Mouse (Mus musculus) small intestine, adult 2 months (tissue): ENCODE results near the gene Smyd4. TPM values are rescaled to one million over a fixed set of nuclear protein-coding genes. Genes with fewer than 3 reads are reported as not detected.

Experiments used
- H3K27ac ChIP-seq: fragments of 200-500 bp; 2 replicates; pipeline ENCODE4 v1.5.1; 2012; ENCODE audit warnings: low read depth, low read length, control low read depth, inconsistent platforms; ENCODE audit not compliant: insufficient read depth
- H3K27me3 ChIP-seq: fragments of 200-500 bp; 2 replicates; pipeline ENCODE4 v1.6.1; 2012; ENCODE audit warnings: mild to moderate bottlenecking, moderate library complexity, low read length, inconsistent platforms; ENCODE audit not compliant: control insufficient read depth, insufficient read depth
- H3K36me3 ChIP-seq: fragments of 200-500 bp; 2 replicates; pipeline ENCODE4 v1.6.1; 2012; ENCODE audit warnings: mild to moderate bottlenecking, low read length, control low read depth, inconsistent platforms; ENCODE audit not compliant: control insufficient read depth, insufficient read depth
- H3K4me1 ChIP-seq: fragments of 200-500 bp; 2 replicates; pipeline ENCODE4 v1.6.1; 2012; ENCODE audit warnings: low read length, inconsistent platforms, mixed read lengths; ENCODE audit not compliant: control insufficient read depth, insufficient read depth, insufficient read length
- H3K4me3 ChIP-seq: fragments of 200-500 bp; 2 replicates; pipeline ENCODE4 v1.5.1; 2012; ENCODE audit warnings: low read depth, mild to moderate bottlenecking, control low read depth, inconsistent platforms, low read length, moderate library complexity
- CTCF ChIP-seq: fragments of 200-500 bp; IDR thresholded peaks from 2 replicates; pipeline ENCODE4 v1.5.1; 2012; ENCODE audit warnings: low read depth, mild to moderate bottlenecking, control low read depth, inconsistent platforms, low read length, moderate library complexity, mixed read lengths; ENCODE audit not compliant: insufficient replicate concordance, insufficient read length; ENCODE audit errors: extremely low read depth
- POLR2A ChIP-seq: fragments of 200-500 bp; IDR thresholded peaks from 2 replicates; pipeline ENCODE4 v1.6.1; 2012; ENCODE audit warnings: low read depth, mild to moderate bottlenecking, control low read depth, inconsistent platforms, low read length, moderate library complexity
- WGBS: fragments of 180-500 bp; shearing (Covaris S2); methylation state at CpG from one replicate; pipeline ENCODE4 v1.1.7; 2018; 5-methylcytosine and 5-hydroxymethylcytosine counted together
- polyA plus RNA-seq: library from polyadenylated mRNA; depleted of rRNA; stranded (reverse); fragments of >200 nt; gene quantifications from 2 replicates; pipeline ENCODE4 v1.2.3, GENCODE M21; 2012

The Smyd4 gene
- polyA plus RNA-seq, 1 experiment: 1.4 TPM

GRCm38 (mm10) chr11:75443711-75444110 is 95.5 kb downstream of the Smyd4 start:
- H3K36me3 ChIP-seq: peaks cover 50% of the 10 kb centered on the region
- no peak overlapping the region for H3K4me3 ChIP-seq
- H3K4me1 ChIP-seq: 0 out of 2 replicates have a peak, but pooled peaks cover 2% of the 10 kb centered on the region
- H3K27ac ChIP-seq: no peak overlapping the region
- TF ChIP-seq CTCF: no peak
- no peak for TF ChIP-seq POLR2A
- no peaks in the 10 kb centered on the region for H3K27me3 ChIP-seq
- WGBS: 87% methylated on average over 8 of the region's 8 CpGs

GRCm38 (mm10) chr11:75448575-75448974 is 100.3 kb downstream of the Smyd4 start:
- H3K27me3 ChIP-seq: no peaks in the 10 kb centered on the region
- H3K4me3 ChIP-seq: no peak overlapping the region
- peaks cover 53% of the 10 kb centered on the region for H3K36me3 ChIP-seq
- WGBS: 81% methylated on average over 3 of the region's 3 CpGs
- H3K27ac ChIP-seq: no peak overlapping the region
- H3K4me1 ChIP-seq: peaks cover 5% of the 10 kb centered on the region; the same call in 1 of the 2 replicates
- TF ChIP-seq POLR2A (no peak), CTCF (no peak)

- TF ChIP-seq CTCF: no peak
- TF ChIP-seq POLR2A: no peak
These were observed 101.5 kb downstream of the Smyd4 start for GRCm38 (mm10) chr11:75449695-75450094.

DNA sequence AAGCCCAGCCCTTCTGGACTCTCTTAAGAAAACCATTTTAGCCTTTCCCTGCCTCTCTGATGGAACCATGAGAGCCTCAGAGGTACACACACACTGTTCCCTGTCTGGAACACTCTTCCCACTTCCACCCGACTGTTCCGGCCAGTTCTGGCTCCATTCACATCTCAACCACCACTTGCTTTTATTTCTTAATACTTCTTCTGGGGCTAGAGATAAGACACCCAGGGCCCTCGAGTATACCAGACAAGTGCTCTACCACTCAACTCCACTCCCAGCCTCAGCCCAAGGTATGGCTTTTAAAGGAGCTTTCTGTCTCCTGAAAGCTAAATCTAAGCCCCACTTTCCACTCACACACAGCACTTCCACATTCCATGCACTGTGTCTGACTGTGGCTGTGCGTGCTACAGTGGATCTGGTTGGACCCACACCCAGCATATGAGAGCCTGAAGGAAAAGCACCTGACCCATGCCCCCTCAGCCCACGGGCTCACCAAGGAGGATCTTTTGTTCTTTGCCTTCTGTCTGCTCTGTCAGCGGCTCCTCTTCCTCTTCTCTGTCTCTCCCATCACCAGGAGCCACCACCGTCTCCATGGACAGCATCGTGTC is 102.2 kb downstream of the Smyd4 start:
- Histone ChIP-seq H3K27ac (no peak overlapping the region), H3K4me1 (peaks cover 18% of the 10 kb centered on the region; the same call in 1 of the 2 replicates), H3K4me3 (no peak overlapping the region), H3K36me3 (peaks cover 45% of the 10 kb centered on the region), H3K27me3 (no peaks in the 10 kb centered on the region)
- WGBS: 84% methylated on average over 8 of the region's 8 CpGs
- TF ChIP-seq POLR2A: no peak
- no peak for TF ChIP-seq CTCF

More at GRCm38 (mm10) chr11:75449695-75450094, 101.5 kb downstream of the Smyd4 start:
- Histone ChIP-seq H3K4me3 (no peak overlapping the region), H3K4me1 (peaks cover 11% of the 10 kb centered on the region; the same call in 1 of the 2 replicates), H3K36me3 (peaks cover 49% of the 10 kb centered on the region), H3K27me3 (no peaks in the 10 kb centered on the region), H3K27ac (no peak overlapping the region)
- WGBS: 79% methylated on average over 7 of the region's 7 CpGs

DNA sequence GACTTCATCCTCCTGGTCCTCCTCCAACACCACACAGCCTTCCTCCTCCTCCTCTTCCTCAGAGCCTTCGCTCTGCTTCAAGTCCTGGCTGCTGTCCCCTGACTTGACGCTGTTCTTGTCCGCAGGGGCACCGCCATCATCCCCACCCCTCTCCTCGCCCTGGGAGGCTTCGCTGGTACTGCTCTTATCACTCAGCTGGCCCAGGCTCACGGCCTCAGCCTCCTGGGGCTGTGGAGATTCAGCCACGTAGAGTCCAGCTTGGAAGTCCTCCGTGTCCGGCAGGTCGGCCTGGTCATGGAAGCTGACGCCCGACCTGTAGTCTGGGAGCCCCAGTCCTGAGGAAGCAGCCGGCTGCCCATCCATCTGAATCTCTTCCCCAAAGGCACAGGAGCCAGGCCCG is 102.7 kb downstream of the Smyd4 start:
- WGBS: 92% methylated on average over 15 of the region's 15 CpGs
- H3K27me3 ChIP-seq: no peaks in the 10 kb centered on the region
- H3K4me1 ChIP-seq: peaks cover 18% of the 10 kb centered on the region; the same call in 1 of the 2 replicates
- H3K4me3 ChIP-seq: no peak overlapping the region
- no peak overlapping the region for H3K27ac ChIP-seq
- TF ChIP-seq CTCF: no peak
- TF ChIP-seq POLR2A: no peak
- H3K36me3 ChIP-seq: peaks cover 39% of the 10 kb centered on the region

GRCm38 (mm10) chr11:75452081-75452480 is 103.8 kb downstream of the Smyd4 start:
- Histone ChIP-seq H3K4me3 (no peak overlapping the region), H3K4me1 (peaks cover 18% of the 10 kb centered on the region; the same call in 1 of the 2 replicates), H3K27ac (no peak overlapping the region), H3K36me3 (peaks cover 34% of the 10 kb centered on the region), H3K27me3 (no peaks in the 10 kb centered on the region)
- WGBS: 92% methylated on average over 8 of the region's 8 CpGs
- no peak for TF ChIP-seq POLR2A
- no peak for TF ChIP-seq CTCF

- no peak overlapping the region; the same call in 1 of the 2 replicates for H3K4me3 ChIP-seq
- peaks cover 26% of the 10 kb centered on the region for H3K36me3 ChIP-seq
- H3K27ac ChIP-seq: no peak overlapping the region
- no peaks in the 10 kb centered on the region for H3K27me3 ChIP-seq
- H3K4me1 ChIP-seq: peaks cover 18% of the 10 kb centered on the region; the same call in 1 of the 2 replicates
- 92% methylated on average over 31 of the region's 31 CpGs for WGBS
- TF ChIP-seq POLR2A (no peak), CTCF (no peak)
These were observed 104.8 kb downstream of the Smyd4 start for GRCm38 (mm10) chr11:75452812-75453557.
